22 mouse cellular contexts compared by ENCODE assay signal in the genomic region with DNA sequence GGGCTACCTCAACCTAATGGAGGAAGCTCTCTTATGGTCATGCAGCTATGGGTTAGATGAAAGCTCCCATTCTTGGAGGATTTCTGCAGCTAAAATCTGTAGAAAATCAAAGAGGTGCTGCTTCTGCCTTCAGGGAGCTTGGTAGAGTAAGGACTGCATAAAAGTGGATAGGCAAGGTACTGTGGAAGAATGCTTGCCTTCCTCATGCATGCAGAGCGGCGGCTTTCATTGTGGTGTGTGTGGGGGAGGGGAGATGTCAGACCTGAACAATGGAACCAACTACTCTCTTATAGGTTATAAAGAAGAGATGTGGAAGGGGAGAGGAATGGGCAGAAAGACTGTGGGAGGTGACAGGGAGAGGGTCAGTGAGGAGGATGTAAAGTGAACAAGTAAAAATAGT.
DNase-seq lines count a peak whose midpoint lies in the region; ATAC-seq and TF ChIP-seq lines count a peak whose summit lies in the region.
"Had no signal": no experiment of that assay in that cellular context is flagged by ENCODE, and none has a peak within 500 bp of the region (broad histone marks: within the 10 kb centered on the region; RNA-seq: fewer than 3 reads in every experiment).

No protein-coding gene starts in this region.

- TF ChIP-seq CTCF in CH12.LX (conservative IDR thresholded peaks at IDR 0.05 in 1 of 2, IDR thresholded peaks at IDR 0.05 in 1 of 2; ENCODE audit: low read depth in 2 of 2, low read length in 2 of 2) = no peak

- H3K4me2 ChIP-seq in forebrain, embryonic 14.5 days (ENCODE audit: low read length) = no peak overlapping the region
- no peak overlapping the region for H3K4me2 ChIP-seq in heart, embryonic 11.5 days
- H3K4me2 ChIP-seq in midbrain, embryonic 11.5 days = no peak overlapping the region
- H3K4me2 ChIP-seq in midbrain, embryonic 15.5 days = no peak overlapping the region
- peak overlapping the region; percentile 68 for H3K4me2 ChIP-seq in CH12.LX (ENCODE audit: insufficient read depth, low read depth, poor library complexity, severe bottlenecking)
- H3K4me2 ChIP-seq in liver, embryonic 11.5 days = no peak overlapping the region

- TF ChIP-seq POLR2A in CH12.LX (IDR thresholded peaks at IDR 0.05; ENCODE audit: low read depth, low read length) = no peak

- no peak for ATAC-seq in forebrain, embryonic 14.5 days
- ATAC-seq in heart, embryonic 11.5 days (replicated peaks; ENCODE audit: insufficient number of reproducible peaks, low FRiP score, low TSS enrichment) = no peak
- no peak for ATAC-seq in midbrain, embryonic 11.5 days (ENCODE audit: low FRiP score)
- no peak for ATAC-seq in midbrain, embryonic 15.5 days (replicated peaks)
- ATAC-seq in liver, embryonic 11.5 days (replicated peaks; ENCODE audit: low FRiP score) = no peak
- ATAC-seq: activated CD4-positive, CD25-positive, alpha-beta regulatory T cell, adult 4 months; CD4-positive, CD25-positive, alpha-beta regulatory T cell, adult 4 months; Patski had no signal

- H3K27me3 ChIP-seq in forebrain, embryonic 10.5 days (ENCODE audit: poor library complexity, severe bottlenecking) = no peaks in the 10 kb centered on the region
- no peaks in the 10 kb centered on the region for H3K27me3 ChIP-seq in forebrain, embryonic 14.5 days (replicated peaks; ENCODE audit: control insufficient read depth, insufficient read depth, low read length)
- no peaks in the 10 kb centered on the region for H3K27me3 ChIP-seq in heart, embryonic 11.5 days (ENCODE audit: control insufficient read depth, insufficient read depth, low read length)
- H3K27me3 ChIP-seq in midbrain, embryonic 11.5 days (ENCODE audit: control insufficient read depth, insufficient read depth, low read length) = no peaks in the 10 kb centered on the region
- no peaks in the 10 kb centered on the region for H3K27me3 ChIP-seq in midbrain, embryonic 15.5 days (replicated peaks)
- no peaks in the 10 kb centered on the region for H3K27me3 ChIP-seq in CH12.LX (replicated peaks)
- H3K27me3 ChIP-seq in liver, embryonic 11.5 days (replicated peaks; ENCODE audit: control insufficient read depth, insufficient read depth, low read length) = no peaks in the 10 kb centered on the region

- no peak overlapping the region for H3K4me3 ChIP-seq in forebrain, embryonic 10.5 days
- no peak overlapping the region for H3K4me3 ChIP-seq in forebrain, embryonic 14.5 days (ENCODE audit: low read depth, low read length)
- no peak overlapping the region for H3K4me3 ChIP-seq in heart, embryonic 11.5 days (ENCODE audit: low read depth, low read length)
- H3K4me3 ChIP-seq in midbrain, embryonic 11.5 days (ENCODE audit: low read depth, low read length) = no peak overlapping the region
- no peak overlapping the region for H3K4me3 ChIP-seq in midbrain, embryonic 15.5 days
- H3K4me3 ChIP-seq in CH12.LX (replicated peaks in 1 of 3; ENCODE audit: low read depth in 2 of 3, low read length in 2 of 3, poor library complexity in 1 of 3) = peak overlapping the region in 1 of 3 experiments; percentile 15
- no peak overlapping the region for H3K4me3 ChIP-seq in liver, embryonic 11.5 days (ENCODE audit: low read depth, low read length)

- TF ChIP-seq EP300 in CH12.LX (IDR thresholded peaks at IDR 0.05; ENCODE audit: low read length) = 0 out of 2 replicates have a peak, but pooled peaks have one; percentile 24

- WGBS in forebrain, embryonic 10.5 days = 81% methylated on average over 2 of the region's 2 CpGs
- WGBS in forebrain, embryonic 14.5 days = 85% methylated on average over 2 of the region's 2 CpGs
- WGBS in heart, embryonic 11.5 days (ENCODE audit: insufficient replicate concordance) = 90% methylated on average over 2 of the region's 2 CpGs
- 70% methylated on average over 2 of the region's 2 CpGs for WGBS in midbrain, embryonic 11.5 days
- WGBS in midbrain, embryonic 15.5 days = 82% methylated on average over 2 of the region's 2 CpGs
- 78% methylated on average over 2 of the region's 2 CpGs for WGBS in liver, embryonic 11.5 days

- H3K9me3 ChIP-seq in forebrain, embryonic 10.5 days = no peaks in the 10 kb centered on the region
- H3K9me3 ChIP-seq in forebrain, embryonic 14.5 days (replicated peaks; ENCODE audit: control insufficient read depth, low read length) = no peaks in the 10 kb centered on the region
- H3K9me3 ChIP-seq in heart, embryonic 11.5 days (replicated peaks; ENCODE audit: control insufficient read depth, low read length) = no peaks in the 10 kb centered on the region
- no peaks in the 10 kb centered on the region for H3K9me3 ChIP-seq in midbrain, embryonic 11.5 days (ENCODE audit: control insufficient read depth, low read length)
- H3K9me3 ChIP-seq in midbrain, embryonic 15.5 days = no peaks in the 10 kb centered on the region
- no peaks in the 10 kb centered on the region for H3K9me3 ChIP-seq in CH12.LX (replicated peaks; ENCODE audit: low read length)
- H3K9me3 ChIP-seq in liver, embryonic 11.5 days (ENCODE audit: control insufficient read depth, low read length) = no peaks in the 10 kb centered on the region

- no peaks in the 10 kb centered on the region for H3K36me3 ChIP-seq in forebrain, embryonic 10.5 days (replicated peaks)
- no peaks in the 10 kb centered on the region for H3K36me3 ChIP-seq in forebrain, embryonic 14.5 days (ENCODE audit: control insufficient read depth, insufficient read depth, low read length)
- no peaks in the 10 kb centered on the region for H3K36me3 ChIP-seq in heart, embryonic 11.5 days (ENCODE audit: control insufficient read depth, insufficient read depth, low read length)
- no peaks in the 10 kb centered on the region for H3K36me3 ChIP-seq in midbrain, embryonic 11.5 days (ENCODE audit: control insufficient read depth, insufficient read depth, low read length)
- no peaks in the 10 kb centered on the region for H3K36me3 ChIP-seq in midbrain, embryonic 15.5 days (replicated peaks)
- H3K36me3 ChIP-seq in CH12.LX (replicated peaks in 1 of 2; ENCODE audit: control insufficient read depth in 1 of 2, insufficient read depth in 1 of 2, low read length in 1 of 2) = no peaks in the 10 kb centered on the region
- H3K36me3 ChIP-seq in liver, embryonic 11.5 days (ENCODE audit: control insufficient read depth, insufficient read depth, low read length) = no peaks in the 10 kb centered on the region
- H3K36me3 ChIP-seq: G1E had no signal

- no peak overlapping the region; the same call in 1 of the 2 replicates for H3K27ac ChIP-seq in forebrain, embryonic 10.5 days
- H3K27ac ChIP-seq in forebrain, embryonic 14.5 days (ENCODE audit: low read depth, low read length) = no peak overlapping the region
- no peak overlapping the region for H3K27ac ChIP-seq in heart, embryonic 11.5 days (ENCODE audit: low read depth, low read length)
- H3K27ac ChIP-seq in midbrain, embryonic 11.5 days (ENCODE audit: low read depth, low read length) = no peak overlapping the region
- no peak overlapping the region for H3K27ac ChIP-seq in midbrain, embryonic 15.5 days
- peak overlapping the region; percentile 63; the same call in 1 of the 2 replicates for H3K27ac ChIP-seq in CH12.LX (ENCODE audit: insufficient read depth, low read depth)
- no peak overlapping the region for H3K27ac ChIP-seq in liver, embryonic 11.5 days (ENCODE audit: low read depth, low read length)

- H3K9ac ChIP-seq in forebrain, embryonic 14.5 days (ENCODE audit: low read length) = no peak overlapping the region
- H3K9ac ChIP-seq in heart, embryonic 11.5 days (ENCODE audit: low read depth, low read length) = no peak overlapping the region
- H3K9ac ChIP-seq in midbrain, embryonic 11.5 days (ENCODE audit: low read length) = no peak overlapping the region
- no peak overlapping the region for H3K9ac ChIP-seq in midbrain, embryonic 15.5 days
- H3K9ac ChIP-seq in CH12.LX (ENCODE audit: insufficient read depth, low read depth) = no peak overlapping the region
- H3K9ac ChIP-seq in liver, embryonic 11.5 days (ENCODE audit: low read depth, low read length) = no peak overlapping the region

- H3K79me2 ChIP-seq in CH12.LX (replicated peaks; ENCODE audit: control insufficient read depth, extremely low read depth, insufficient read depth, poor library complexity, severe bottlenecking) = no peaks in the 10 kb centered on the region

- peaks cover 24% of the 10 kb centered on the region for H3K4me1 ChIP-seq in forebrain, embryonic 10.5 days
- peaks cover 9% of the 10 kb centered on the region; the same call in 1 of the 2 replicates for H3K4me1 ChIP-seq in forebrain, embryonic 14.5 days (ENCODE audit: control insufficient read depth, insufficient read depth, low read length)
- H3K4me1 ChIP-seq in heart, embryonic 11.5 days (ENCODE audit: control insufficient read depth, insufficient read depth, low read length) = no peaks in the 10 kb centered on the region
- H3K4me1 ChIP-seq in midbrain, embryonic 11.5 days (ENCODE audit: control insufficient read depth, insufficient read depth, low read length) = 0 out of 2 replicates have a peak, but pooled peaks cover 3% of the 10 kb centered on the region
- H3K4me1 ChIP-seq in midbrain, embryonic 15.5 days = no peaks in the 10 kb centered on the region
- H3K4me1 ChIP-seq in CH12.LX (ENCODE audit: control insufficient read depth in 1 of 2, insufficient read depth in 2 of 2) = peaks cover 8 to 32% of the 10 kb centered on the region in 2 experiments
- no peaks in the 10 kb centered on the region for H3K4me1 ChIP-seq in liver, embryonic 11.5 days (replicated peaks; ENCODE audit: control insufficient read depth, insufficient read depth, low read length)

- peak; percentile 8 for DNase-seq in forebrain, embryonic 10.5 days (ENCODE audit: extremely low spot score, low spot score)
- DNase-seq in forebrain, embryonic 14.5 days (ENCODE audit: low spot score) = no peak
- peak; percentile 55 for DNase-seq in heart, adult 11 months
- peak; percentile 79 for DNase-seq in midbrain, embryonic 11.5 days (ENCODE audit: low spot score, missing footprints)
- peak; percentile 15 for DNase-seq in CH12.LX (ENCODE audit: extremely low read depth)
- DNase-seq in liver, embryonic 11.5 days (ENCODE audit: low spot score) = no peak
- DNase-seq: adrenal gland, adult 2 months; adrenal gland, adult 8-10 months; adrenal gland, postnatal 10 days; adrenal gland, postnatal 14 days; adrenal gland, postnatal 25 days; adrenal gland, postnatal 36 days; B cell, adult 2 months; cerebellum, adult 11 months; cerebellum, adult 11-12 months; cerebellum, adult 18-20 months had no signal

- TF ChIP-seq RAD21 in CH12.LX (IDR thresholded peaks at IDR 0.05; ENCODE audit: low read depth, low read length) = no peak

- in situ Hi-C loops in CH12.LX (cut with MboI; ENCODE audit: low pct_ligation_motif_present, low pct_unique_long_range_greater_than_20kb, low sequenced_read_pairs) = no loop called here

- dilution Hi-C loops in CH12.LX (cut with MboI; ENCODE audit: extremely low pct_ligation_motif_present, extremely low pct_unique_long_range_greater_than_20kb, low sequenced_read_pairs) = no loop called here

TF ChIP-seq in CH12.LX, 34 proteins besides CTCF, POLR2A, EP300 and RAD21:
- TF ChIP-seq IRF4 (IDR thresholded peaks at IDR 0.05; ENCODE audit: low read depth, low read length) (no peak), TBP (conservative IDR thresholded peaks at IDR 0.05; ENCODE audit: low read depth, low read length) (no peak), CHD2 (IDR thresholded peaks at IDR 0.05; ENCODE audit: low read length) (peak; percentile 67)

Comparison
In these comparisons a context has a peak if more than half of its experiments do, and no peak if none do; other contexts are left out.
1. DNase-seq: peak in forebrain, embryonic 10.5 days (single experiment), heart, adult 11 months (single experiment), midbrain, embryonic 11.5 days (single experiment) and CH12.LX (single experiment); none in forebrain, embryonic 14.5 days (single experiment) and liver, embryonic 11.5 days (single experiment).